Mouse (Mus musculus): ENCODE data around the gene Chdh. TPM values are rescaled to one million over a fixed set of nuclear protein-coding genes. Genes with fewer than 3 reads are reported as not detected.

Gene Chdh
- polyA plus RNA-seq, 2 experiments, result 0.43 to 1.3 TPM

DNA sequence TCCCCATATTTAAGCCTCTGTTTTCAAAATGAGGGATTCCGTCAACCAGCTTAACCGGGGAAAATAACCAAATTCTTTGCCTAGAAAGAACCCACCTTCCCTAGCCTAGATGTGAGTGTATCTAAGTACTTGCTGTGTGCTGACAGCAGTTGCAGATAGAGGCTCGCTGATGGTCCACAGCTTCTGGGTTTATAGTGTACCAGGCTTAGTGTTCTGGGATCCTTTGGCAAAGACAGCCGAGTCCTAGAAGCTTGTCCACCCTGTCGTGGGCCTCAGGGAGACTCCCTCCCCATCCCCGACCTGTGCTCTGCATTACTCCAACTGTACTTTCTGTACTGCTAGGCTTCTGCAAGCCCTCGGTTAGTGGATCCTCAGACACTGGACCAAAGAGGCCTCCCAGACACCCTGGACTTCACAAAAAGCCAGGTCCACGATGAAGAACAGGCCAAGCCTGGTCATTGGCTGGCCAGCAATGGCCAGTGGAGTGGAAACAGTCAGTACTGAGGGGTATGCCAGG lies 36.9 kb downstream of the Chdh start:
- Histone ChIP-seq H3K9me3 (ENCODE audit: control insufficient read depth, low read length) (no peaks in the 10 kb centered on the region), H3K9ac (ENCODE audit: low read depth, low read length, severe bottlenecking) (no peak overlapping the region), H3K4me2 (replicated peaks; ENCODE audit: low read depth, low read length, severe bottlenecking) (no peak overlapping the region), H3K27me3 (ENCODE audit: control insufficient read depth, insufficient read depth, low read length) (no peaks in the 10 kb centered on the region), H3K27ac (replicated peaks; ENCODE audit: low read depth, low read length) (no peak overlapping the region), H3K4me3 (replicated peaks; ENCODE audit: low read length) (no peak overlapping the region), H3K36me3 (ENCODE audit: control insufficient read depth, insufficient read depth, low read length) (no peaks in the 10 kb centered on the region; the same call in 1 of the 2 replicates), H3K4me1 (ENCODE audit: control insufficient read depth, insufficient read depth, low read length) (no peaks in the 10 kb centered on the region)
- ATAC-seq (ENCODE audit: low FRiP score, low read depth) (no peak), DNase-seq (ENCODE audit: low spot score) (no peak)
- 81% methylated on average over 8 of the region's 8 CpGs for WGBS
- TF ChIP-seq POLR2A (IDR thresholded peaks at IDR 0.05; ENCODE audit: borderline replicate concordance, extremely low read depth, insufficient read depth, insufficient read length), result no peak

DNA sequence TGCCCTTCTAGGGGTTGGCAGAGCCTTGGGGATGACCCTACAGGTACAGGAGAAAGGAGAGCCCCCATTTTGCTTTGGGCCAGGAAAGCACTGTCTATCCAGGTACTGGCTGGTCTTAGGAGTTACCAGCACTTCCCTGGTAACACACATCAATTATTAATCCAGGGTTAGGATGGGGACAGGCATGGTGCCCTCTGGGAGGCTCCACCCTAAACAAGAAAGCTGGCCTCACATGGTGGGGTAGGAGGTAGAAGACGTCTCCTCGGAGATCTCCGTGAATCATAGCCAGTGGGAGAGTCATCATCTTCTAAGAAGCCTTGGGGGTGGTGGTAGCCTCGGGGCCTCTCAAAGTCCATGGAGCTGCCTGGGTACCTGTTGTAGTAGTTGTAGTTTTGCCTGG lies 38.2 kb downstream of the Chdh start:
- DNase-seq (ENCODE audit: low spot score) (no peak), ATAC-seq (ENCODE audit: low FRiP score, low read depth) (no peak)
- no peaks in the 10 kb centered on the region for H3K9me3 ChIP-seq (ENCODE audit: control insufficient read depth, low read length)
- no peaks in the 10 kb centered on the region for H3K4me1 ChIP-seq (ENCODE audit: control insufficient read depth, insufficient read depth, low read length)
- H3K27me3 ChIP-seq (ENCODE audit: control insufficient read depth, insufficient read depth, low read length), result no peaks in the 10 kb centered on the region
- no peak overlapping the region for H3K4me2 ChIP-seq (replicated peaks; ENCODE audit: low read depth, low read length, severe bottlenecking)
- WGBS, result 93% methylated on average over 4 of the region's 4 CpGs
- TF ChIP-seq POLR2A (IDR thresholded peaks at IDR 0.05; ENCODE audit: borderline replicate concordance, extremely low read depth, insufficient read depth, insufficient read length), result no peak
- no peak overlapping the region for H3K27ac ChIP-seq (replicated peaks; ENCODE audit: low read depth, low read length)
- no peaks in the 10 kb centered on the region for H3K36me3 ChIP-seq (ENCODE audit: control insufficient read depth, insufficient read depth, low read length)
- no peak overlapping the region for H3K9ac ChIP-seq (ENCODE audit: low read depth, low read length, severe bottlenecking)
- no peak overlapping the region for H3K4me3 ChIP-seq (replicated peaks; ENCODE audit: low read length)

GRCm38 (mm10) chr14:30048049-30048448 lies 39.2 kb downstream of the Chdh start:
- ATAC-seq (ENCODE audit: low FRiP score, low read depth) (no peak), DNase-seq (ENCODE audit: low spot score) (no peak)
- Histone ChIP-seq H3K4me3 (replicated peaks; ENCODE audit: low read length) (no peak overlapping the region), H3K9ac (ENCODE audit: low read depth, low read length, severe bottlenecking) (no peak overlapping the region), H3K4me1 (ENCODE audit: control insufficient read depth, insufficient read depth, low read length) (no peaks in the 10 kb centered on the region), H3K36me3 (ENCODE audit: control insufficient read depth, insufficient read depth, low read length) (no peaks in the 10 kb centered on the region), H3K4me2 (replicated peaks; ENCODE audit: low read depth, low read length, severe bottlenecking) (no peak overlapping the region), H3K27ac (replicated peaks; ENCODE audit: low read depth, low read length) (no peak overlapping the region), H3K27me3 (ENCODE audit: control insufficient read depth, insufficient read depth, low read length) (no peaks in the 10 kb centered on the region), H3K9me3 (ENCODE audit: control insufficient read depth, low read length) (no peaks in the 10 kb centered on the region)
- 84% methylated on average over 3 of the region's 3 CpGs for WGBS
- TF ChIP-seq POLR2A (IDR thresholded peaks at IDR 0.05; ENCODE audit: borderline replicate concordance, extremely low read depth, insufficient read depth, insufficient read length), result no peak

DNA sequence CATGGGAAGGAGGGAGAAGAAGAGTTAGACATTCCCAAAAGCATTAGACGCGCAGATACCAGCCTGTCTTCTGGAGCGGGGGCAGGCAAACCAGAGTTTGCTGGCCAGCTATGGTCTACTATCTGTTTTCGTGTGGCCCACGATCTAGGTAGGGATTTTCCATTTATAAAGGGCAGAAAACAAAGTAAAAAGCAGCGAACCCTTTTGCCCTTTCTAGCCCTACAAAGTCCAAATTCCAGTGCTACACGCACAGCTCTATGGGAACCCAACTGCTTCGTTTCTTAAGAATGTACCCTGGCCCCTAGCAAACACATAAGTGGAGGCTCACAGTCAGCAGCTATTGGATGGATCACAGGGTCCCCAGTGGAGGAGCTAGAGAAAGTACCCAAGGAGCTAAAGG lies 41.5 kb downstream of the Chdh start:
- ATAC-seq (ENCODE audit: low FRiP score, low read depth) (no peak), DNase-seq (ENCODE audit: low spot score) (no peak)
- no peak overlapping the region for H3K27ac ChIP-seq (replicated peaks; ENCODE audit: low read depth, low read length)
- WGBS, result 87% methylated on average over 8 of the region's 8 CpGs
- no peaks in the 10 kb centered on the region for H3K9me3 ChIP-seq (ENCODE audit: control insufficient read depth, low read length)
- no peak overlapping the region for H3K4me3 ChIP-seq (replicated peaks; ENCODE audit: low read length)
- no peak for TF ChIP-seq POLR2A (IDR thresholded peaks at IDR 0.05; ENCODE audit: borderline replicate concordance, extremely low read depth, insufficient read depth, insufficient read length)
- no peaks in the 10 kb centered on the region for H3K36me3 ChIP-seq (ENCODE audit: control insufficient read depth, insufficient read depth, low read length)
- no peaks in the 10 kb centered on the region for H3K4me1 ChIP-seq (ENCODE audit: control insufficient read depth, insufficient read depth, low read length)
- no peak overlapping the region for H3K9ac ChIP-seq (ENCODE audit: low read depth, low read length, severe bottlenecking)
- no peak overlapping the region for H3K4me2 ChIP-seq (replicated peaks; ENCODE audit: low read depth, low read length, severe bottlenecking)
- no peaks in the 10 kb centered on the region for H3K27me3 ChIP-seq (ENCODE audit: control insufficient read depth, insufficient read depth, low read length)

DNA sequence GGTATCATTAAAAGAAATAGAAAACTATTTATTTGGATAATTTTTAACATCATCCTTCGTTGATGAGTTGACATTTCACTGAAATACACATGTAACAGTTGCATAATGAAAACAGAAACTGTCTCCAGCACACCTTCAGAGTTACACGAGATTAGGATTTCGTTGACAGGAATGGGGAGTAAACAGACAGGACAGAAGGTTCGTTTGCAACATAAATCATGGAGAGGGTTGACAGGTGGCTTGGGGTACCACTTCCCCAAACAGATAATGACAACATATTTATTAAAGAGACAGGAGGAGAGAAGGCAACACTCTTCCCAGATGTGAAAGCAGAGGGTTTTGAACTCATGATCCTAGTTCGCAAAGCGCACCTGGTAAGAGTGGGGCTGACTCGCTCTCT lies 46.1 kb downstream of the Chdh start:
- Histone ChIP-seq H3K9ac (ENCODE audit: low read depth, low read length, severe bottlenecking) (no peak overlapping the region), H3K36me3 (ENCODE audit: control insufficient read depth, insufficient read depth, low read length) (no peaks in the 10 kb centered on the region), H3K27me3 (ENCODE audit: control insufficient read depth, insufficient read depth, low read length) (no peaks in the 10 kb centered on the region), H3K4me3 (replicated peaks; ENCODE audit: low read length) (no peak overlapping the region), H3K9me3 (ENCODE audit: control insufficient read depth, low read length) (no peaks in the 10 kb centered on the region), H3K4me1 (ENCODE audit: control insufficient read depth, insufficient read depth, low read length) (no peaks in the 10 kb centered on the region), H3K27ac (replicated peaks; ENCODE audit: low read depth, low read length) (no peak overlapping the region), H3K4me2 (replicated peaks; ENCODE audit: low read depth, low read length, severe bottlenecking) (no peak overlapping the region)
- DNase-seq (ENCODE audit: low spot score) (no peak), ATAC-seq (ENCODE audit: low FRiP score, low read depth) (no peak)
- TF ChIP-seq POLR2A (IDR thresholded peaks at IDR 0.05; ENCODE audit: borderline replicate concordance, extremely low read depth, insufficient read depth, insufficient read length), result no peak
- WGBS, result 73% methylated on average over 7 of the region's 7 CpGs

Measured in limb, embryonic 14.5 days (tissue).